Comparison of ENCODE assay signal across 20 mouse cellular contexts in the genomic region with DNA sequence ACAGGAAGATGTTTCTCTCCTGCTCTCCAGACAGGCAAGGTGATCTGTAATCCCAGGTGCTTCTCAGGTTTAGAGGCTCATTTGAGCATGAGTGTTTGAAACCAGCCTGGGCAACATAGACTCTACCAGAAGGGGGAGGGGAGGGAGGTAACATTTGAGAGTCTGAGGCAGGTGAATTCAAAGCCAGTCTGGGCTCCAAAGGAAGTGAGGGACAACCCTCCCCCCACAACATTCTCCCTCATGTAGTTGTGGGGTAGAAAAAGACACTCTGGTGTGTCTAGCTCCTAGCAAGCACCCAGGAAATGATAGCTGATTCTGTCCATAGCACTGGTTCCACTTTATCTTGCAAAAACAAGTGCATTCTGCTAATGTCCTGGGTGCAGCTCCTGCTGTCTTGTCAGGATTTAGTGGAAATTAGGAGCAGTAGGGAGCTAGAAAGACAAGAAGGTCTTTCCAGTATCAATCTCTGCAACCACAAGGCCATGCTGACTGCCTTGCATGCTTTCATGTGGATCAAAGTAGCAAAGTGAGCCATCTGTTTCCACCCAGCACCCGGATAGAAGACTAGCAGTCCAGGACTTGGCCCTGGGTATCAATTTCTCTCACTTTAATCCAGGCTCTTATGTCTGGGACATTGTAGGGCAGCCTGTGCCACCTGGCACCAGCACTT. TPM values are rescaled to one million over a fixed set of nuclear protein-coding genes. Genes with fewer than 3 reads are reported as not detected.
DNase-seq lines count a peak whose midpoint lies in the region; ATAC-seq and TF ChIP-seq lines count a peak whose summit lies in the region.
"Had no signal": no experiment of that assay in that cellular context is flagged by ENCODE, and none has a peak within 500 bp of the region (broad histone marks: within the 10 kb centered on the region; RNA-seq: fewer than 3 reads in every experiment).

No protein-coding gene starts in this region.

- H3K4me2 ChIP-seq in forebrain, embryonic 14.5 days (ENCODE audit: low read length): no peak overlapping the region
- H3K4me2 ChIP-seq in forebrain, embryonic 16.5 days (ENCODE audit: low read length): no peak overlapping the region
- H3K4me2 ChIP-seq: heart, embryonic 15.5 days; hindbrain, embryonic 15.5 days; liver, embryonic 13.5 days had no signal

- peaks cover 37% of the 10 kb centered on the region for H3K4me1 ChIP-seq in forebrain, embryonic 10.5 days
- H3K4me1 ChIP-seq in forebrain, embryonic 14.5 days (ENCODE audit: control insufficient read depth, insufficient read depth, low read length): peaks cover 5% of the 10 kb centered on the region; the same call in 1 of the 2 replicates
- peaks cover 10% of the 10 kb centered on the region for H3K4me1 ChIP-seq in thymus, adult 2 months (replicated peaks; ENCODE audit: control insufficient read depth, insufficient read depth, low read length)
- peaks cover 21% of the 10 kb centered on the region; the same call in 1 of the 2 replicates for H3K4me1 ChIP-seq in small intestine, adult 2 months (ENCODE audit: control insufficient read depth, insufficient read depth, insufficient read length, low read length)
- no peaks in the 10 kb centered on the region for H3K4me1 ChIP-seq in forebrain, embryonic 16.5 days (replicated peaks; ENCODE audit: control insufficient read depth, insufficient read depth, low read length)
- H3K4me1 ChIP-seq: hindbrain, embryonic 15.5 days had no signal

- H3K36me3 ChIP-seq in forebrain, embryonic 10.5 days (replicated peaks): peaks cover 18% of the 10 kb centered on the region
- no peaks in the 10 kb centered on the region for H3K36me3 ChIP-seq in forebrain, embryonic 14.5 days (ENCODE audit: control insufficient read depth, insufficient read depth, low read length)
- H3K36me3 ChIP-seq in thymus, adult 2 months (ENCODE audit: control insufficient read depth, insufficient read depth, low read length): no peaks in the 10 kb centered on the region
- no peaks in the 10 kb centered on the region for H3K36me3 ChIP-seq in small intestine, adult 2 months (ENCODE audit: control insufficient read depth, insufficient read depth, low read length)
- no peaks in the 10 kb centered on the region for H3K36me3 ChIP-seq in forebrain, embryonic 16.5 days (ENCODE audit: control insufficient read depth, insufficient read depth)
- H3K36me3 ChIP-seq: heart, embryonic 15.5 days; hindbrain, embryonic 15.5 days had no signal

- WGBS in forebrain, embryonic 10.5 days: 66% methylated on average over 1 of the region's 1 CpGs
- WGBS in forebrain, embryonic 14.5 days: 56% methylated on average over 1 of the region's 1 CpGs
- WGBS in thymus, adult 2 months: 11% methylated on average over 1 of the region's 1 CpGs
- WGBS in small intestine, adult 2 months: 39% methylated on average over 1 of the region's 1 CpGs
- 72% methylated on average over 1 of the region's 1 CpGs for WGBS in forebrain, embryonic 16.5 days

- H3K27me3 ChIP-seq in forebrain, embryonic 10.5 days (ENCODE audit: poor library complexity, severe bottlenecking): no peaks in the 10 kb centered on the region
- H3K27me3 ChIP-seq in forebrain, embryonic 14.5 days (replicated peaks; ENCODE audit: control insufficient read depth, insufficient read depth, low read length): no peaks in the 10 kb centered on the region
- H3K27me3 ChIP-seq in thymus, adult 2 months (ENCODE audit: control insufficient read depth, insufficient read depth, low read length): no peaks in the 10 kb centered on the region
- H3K27me3 ChIP-seq in small intestine, adult 2 months (ENCODE audit: control insufficient read depth, insufficient read depth, low read length): no peaks in the 10 kb centered on the region
- no peaks in the 10 kb centered on the region for H3K27me3 ChIP-seq in forebrain, embryonic 16.5 days (replicated peaks; ENCODE audit: control insufficient read depth, insufficient read depth, low read length)
- H3K27me3 ChIP-seq: heart, embryonic 15.5 days; hindbrain, embryonic 15.5 days; liver, embryonic 13.5 days had no signal

- H3K4me3 ChIP-seq in forebrain, embryonic 10.5 days: no peak overlapping the region
- no peak overlapping the region for H3K4me3 ChIP-seq in forebrain, embryonic 14.5 days (ENCODE audit: low read depth, low read length)
- no peak overlapping the region for H3K4me3 ChIP-seq in thymus, adult 2 months (ENCODE audit: control insufficient read depth, insufficient read depth, low read length)
- H3K4me3 ChIP-seq in small intestine, adult 2 months (ENCODE audit: low read depth, low read length): no peak overlapping the region
- H3K4me3 ChIP-seq in forebrain, embryonic 16.5 days (replicated peaks; ENCODE audit: low read length): no peak overlapping the region
- H3K4me3 ChIP-seq: heart, embryonic 15.5 days; hindbrain, embryonic 15.5 days; liver, embryonic 13.5 days had no signal

- TF ChIP-seq POLR2A in thymus, adult 2 months (IDR thresholded peaks at IDR 0.05; ENCODE audit: control insufficient read depth, extremely low read depth, insufficient read depth, low read length, poor library complexity): no peak
- TF ChIP-seq POLR2A in small intestine, adult 2 months (IDR thresholded peaks at IDR 0.05; ENCODE audit: low read depth, low read length): no peak

- no peak for TF ChIP-seq CTCF in thymus, adult 2 months (IDR thresholded peaks at IDR 0.05; ENCODE audit: borderline replicate concordance, control insufficient read depth, extremely low read depth, insufficient read depth, low read length, poor library complexity)
- TF ChIP-seq CTCF in small intestine, adult 2 months (IDR thresholded peaks at IDR 0.05; ENCODE audit: extremely low read depth, insufficient read length, insufficient replicate concordance, low read depth, low read length): no peak

- ATAC-seq in forebrain, embryonic 14.5 days: no peak
- ATAC-seq in forebrain, embryonic 16.5 days: no peak
- ATAC-seq: forebrain, postnatal 0 days; lung, postnatal 0 days had no signal

- H3K9me3 ChIP-seq in forebrain, embryonic 10.5 days: 0 out of 2 replicates have a peak, but pooled peaks cover 3% of the 10 kb centered on the region
- H3K9me3 ChIP-seq in forebrain, embryonic 14.5 days (replicated peaks; ENCODE audit: control insufficient read depth, low read length): no peaks in the 10 kb centered on the region
- no peaks in the 10 kb centered on the region for H3K9me3 ChIP-seq in forebrain, embryonic 16.5 days (ENCODE audit: control insufficient read depth, low read length)
- H3K9me3 ChIP-seq: heart, embryonic 15.5 days; hindbrain, embryonic 15.5 days; liver, embryonic 13.5 days had no signal

- no peak overlapping the region for H3K9ac ChIP-seq in forebrain, embryonic 14.5 days (ENCODE audit: low read length)
- H3K9ac ChIP-seq in forebrain, embryonic 16.5 days (replicated peaks; ENCODE audit: low read depth, low read length): no peak overlapping the region
- H3K9ac ChIP-seq: forebrain, postnatal 0 days; heart, embryonic 15.5 days; hindbrain, embryonic 15.5 days; liver, embryonic 13.5 days had no signal

- DNase-seq in forebrain, embryonic 10.5 days (ENCODE audit: extremely low spot score, low spot score): no peak
- DNase-seq in forebrain, embryonic 14.5 days (ENCODE audit: low spot score): no peak
- peak; percentile 15 for DNase-seq in thymus, postnatal 14 days
- DNase-seq in thymus, adult 2 months: no peak
- peak; percentile 74 for DNase-seq in cerebellum, adult 9-11 months
- no peak for DNase-seq in T-cell, adult 2 months (ENCODE audit: low spot score)
- DNase-seq: adrenal gland, adult 2 months; forebrain, postnatal 0 days; kidney, adult 8-10 months; liver, embryonic 13.5 days; right cerebral cortex, postnatal 14 days; thymus, adult 18-20 months had no signal

- 0 out of 2 replicates have a peak overlapping the region, but pooled peaks have one; percentile 40 for H3K27ac ChIP-seq in forebrain, embryonic 10.5 days
- no peak overlapping the region for H3K27ac ChIP-seq in forebrain, embryonic 14.5 days (ENCODE audit: low read depth, low read length)
- no peak overlapping the region for H3K27ac ChIP-seq in thymus, adult 2 months (ENCODE audit: control insufficient read depth, insufficient read depth, low read length)
- H3K27ac ChIP-seq in small intestine, adult 2 months (ENCODE audit: insufficient read depth, low read depth, low read length): 0 out of 2 replicates have a peak overlapping the region, but pooled peaks have one; percentile 15
- H3K27ac ChIP-seq in forebrain, embryonic 16.5 days (ENCODE audit: low read length): no peak overlapping the region
- H3K27ac ChIP-seq: heart, embryonic 15.5 days; hindbrain, embryonic 15.5 days; liver, embryonic 13.5 days had no signal

RNA-seq across cellular contexts. Expression of a gene that starts 14.1 kb away (rescaled TPM):
- 22.9 and 24.2 TPM in 2 replicates for polyA plus RNA-seq in forebrain, embryonic 10.5 days (2016; fragmentation: Nextera tagmentation; extraction: Ambion mirVana)
- polyA plus RNA-seq in forebrain, embryonic 14.5 days (2014; fragmentation: Nextera tagmentation; extraction: Ambion mirVana): 6.8 and 8.0 TPM in 2 replicates
- polyA plus RNA-seq in thymus, adult 2 months (2012; rRNA removed): 26.4 and 26.5 TPM in 2 replicates
- polyA plus RNA-seq in small intestine, adult 2 months (2012; rRNA removed): 28.6 and 54.8 TPM in 2 replicates
- 10.5 and 16.2 TPM in 2 replicates for polyA plus RNA-seq in forebrain, embryonic 16.5 days (2015; fragmentation: Nextera tagmentation; extraction: Ambion mirVana)

RNA-seq across cellular contexts. Expression of a gene that starts 40.5 kb away (rescaled TPM):
- polyA plus RNA-seq in forebrain, embryonic 10.5 days (2016; fragmentation: Nextera tagmentation; extraction: Ambion mirVana): not detected in 2 replicates
- not detected in 2 replicates for polyA plus RNA-seq in forebrain, embryonic 14.5 days (2014; fragmentation: Nextera tagmentation; extraction: Ambion mirVana)
- not detected in 2 replicates for polyA plus RNA-seq in thymus, adult 2 months (2012; rRNA removed)
- polyA plus RNA-seq in small intestine, adult 2 months (2012; rRNA removed): 0.61 TPM in 1 of 2 replicates, not detected in the other
- polyA plus RNA-seq in forebrain, embryonic 16.5 days (2015; fragmentation: Nextera tagmentation; extraction: Ambion mirVana): not detected in 2 replicates
- polyA plus RNA-seq: adrenal gland, adult 2 months; cortical plate, adult 2 months; embryonic facial prominence, embryonic 14.5 days; forebrain, postnatal 0 days; heart, embryonic 15.5 days; large intestine, adult 2 months; liver, embryonic 13.5 days; lung, postnatal 0 days had no signal

Comparison
In these comparisons a context has a peak if more than half of its experiments do, and no peak if none do; other contexts are left out.
1. DNase-seq: peak in thymus, postnatal 14 days (single experiment) and cerebellum, adult 9-11 months (single experiment); none in forebrain, embryonic 10.5 days (single experiment), forebrain, embryonic 14.5 days (single experiment), thymus, adult 2 months (single experiment) and T-cell, adult 2 months (single experiment).
2. H3K27ac ChIP-seq: peak in forebrain, embryonic 10.5 days (single experiment) and small intestine, adult 2 months (single experiment); none in forebrain, embryonic 14.5 days (single experiment), thymus, adult 2 months (single experiment) and forebrain, embryonic 16.5 days (single experiment).